Mouse (Mus musculus) limb, embryonic 12.5 days (tissue): ENCODE results near the gene Arl5a. TPM values are rescaled to one million over a fixed set of nuclear protein-coding genes. Genes with fewer than 3 reads are reported as not detected.
A peak's percentile ranks its signal among the peaks of the same experiment; 100 is the strongest.

ENCODE experiments used
- ATAC-seq: fragments of 200-750 bp; cut with Nextera tagmentation; 2 replicates; pipeline ENCODE4 v1.8.0; 2017; ENCODE audit warnings: low read depth, moderate TSS enrichment; ENCODE audit not compliant: insufficient number of reproducible peaks, insufficient read depth, low FRiP score, low TSS enrichment
- H3K27ac ChIP-seq: fragments of 300-500 bp; sonication (generic); 2 replicates; pipeline ENCODE4 v1.5.1; 2016; ENCODE audit warnings: mild to moderate bottlenecking, moderate library complexity
- H3K27me3 ChIP-seq: fragments of 300-500 bp; sonication (generic); 2 replicates; pipeline ENCODE4 v1.6.1; 2016; ENCODE audit warnings: mild to moderate bottlenecking, moderate library complexity
- H3K36me3 ChIP-seq: fragments of 300-500 bp; sonication (generic); 2 replicates; pipeline ENCODE4 v1.6.1; 2016; ENCODE audit warnings: mild to moderate bottlenecking, moderate library complexity
- H3K4me1 ChIP-seq: fragments of 300-500 bp; sonication (generic); replicated peaks from 2 replicates; pipeline ENCODE4 v1.6.1; 2016
- H3K4me2 ChIP-seq: fragments of 300-500 bp; sonication (generic); 2 replicates; pipeline ENCODE4 v1.6.1; 2016; ENCODE audit warnings: mild to moderate bottlenecking, moderate library complexity
- H3K4me3 ChIP-seq: fragments of 300-500 bp; sonication (generic); replicated peaks from 2 replicates; pipeline ENCODE4 v1.5.1; 2016; ENCODE audit warnings: mild to moderate bottlenecking
- H3K9ac ChIP-seq: fragments of 300-500 bp; sonication (generic); replicated peaks from 2 replicates; pipeline ENCODE4 v1.6.1; 2016; ENCODE audit warnings: mild to moderate bottlenecking, moderate library complexity
- H3K9me3 ChIP-seq: fragments of 300-500 bp; sonication (generic); 2 replicates; pipeline ENCODE4 v1.6.1; 2016; ENCODE audit warnings: mild to moderate bottlenecking, moderate library complexity
- WGBS: fragments of 180-500 bp; shearing (Covaris S2); methylation state at CpG from one replicate; pipeline ENCODE4 v1.1.7; 2016; 5-methylcytosine and 5-hydroxymethylcytosine counted together
- polyA plus RNA-seq: library from polyadenylated mRNA; unstranded; fragments of >200 nt; fragmentation: Nextera tagmentation; extraction: Ambion mirVana; gene quantifications from 2 replicates; pipeline ENCODE4 v1.2.1, GENCODE M21; 2016

The Arl5a gene
- 62.9 and 71.7 TPM in 2 replicates for polyA plus RNA-seq

DNA sequence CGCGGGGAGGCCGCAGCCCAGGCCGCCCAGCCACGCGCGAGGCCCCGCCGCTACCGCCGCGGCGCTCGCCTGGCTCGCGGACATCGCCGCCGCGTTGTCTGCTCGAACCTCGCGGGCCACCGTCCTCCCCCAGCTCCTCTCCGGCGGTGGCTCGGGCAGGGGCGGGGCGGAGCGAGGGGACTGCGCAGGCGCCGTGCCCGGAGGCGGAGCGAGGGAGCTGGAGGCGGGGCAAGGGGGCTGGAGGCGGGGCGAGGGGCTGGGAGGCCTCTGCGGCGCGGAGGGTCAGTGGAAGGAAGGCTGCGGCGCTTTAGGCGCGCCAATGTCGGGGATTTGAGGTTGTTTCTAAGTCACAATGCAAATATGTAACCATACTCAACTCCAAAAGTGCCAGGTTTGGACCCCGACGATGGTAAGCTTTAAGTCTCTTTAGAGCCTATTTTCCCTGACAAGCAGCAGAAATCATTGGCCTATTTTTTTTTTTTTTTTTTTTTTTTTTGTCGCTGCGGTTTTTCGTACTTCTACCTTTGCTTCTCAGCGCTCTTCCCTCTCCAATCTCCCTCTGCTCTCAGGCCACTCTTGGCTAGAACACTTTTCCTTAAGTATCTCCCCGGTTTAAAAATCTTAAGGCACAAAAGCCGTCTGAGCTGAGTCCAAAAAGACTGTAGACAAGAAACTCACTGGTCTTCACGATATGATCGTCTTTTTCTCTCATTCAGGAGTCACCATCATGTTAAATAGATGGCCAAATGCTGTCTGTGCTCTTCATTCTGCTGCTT lies at the start of gene Arl5a:
Arl5a (minus strand) TSS at position 155 of the 776 bp plus-strand sequence.
- Histone ChIP-seq H3K4me2 (peak within 1 kb of the TSS; percentile 68), H3K9me3 (no peaks in the 10 kb centered on the region), H3K36me3 (no peaks in the 10 kb centered on the region), H3K9ac (peak within 1 kb of the TSS; percentile 96), H3K4me3 (peak within 1 kb of the TSS; percentile 94), H3K4me1 (peaks cover 23% of the 10 kb centered on the region), H3K27ac (peak within 1 kb of the TSS; percentile 93), H3K27me3 (no peaks in the 10 kb centered on the region)
- peak; percentile 89 for ATAC-seq
- WGBS = under 1% methylated on average over 57 of the region's 57 CpGs

DNA sequence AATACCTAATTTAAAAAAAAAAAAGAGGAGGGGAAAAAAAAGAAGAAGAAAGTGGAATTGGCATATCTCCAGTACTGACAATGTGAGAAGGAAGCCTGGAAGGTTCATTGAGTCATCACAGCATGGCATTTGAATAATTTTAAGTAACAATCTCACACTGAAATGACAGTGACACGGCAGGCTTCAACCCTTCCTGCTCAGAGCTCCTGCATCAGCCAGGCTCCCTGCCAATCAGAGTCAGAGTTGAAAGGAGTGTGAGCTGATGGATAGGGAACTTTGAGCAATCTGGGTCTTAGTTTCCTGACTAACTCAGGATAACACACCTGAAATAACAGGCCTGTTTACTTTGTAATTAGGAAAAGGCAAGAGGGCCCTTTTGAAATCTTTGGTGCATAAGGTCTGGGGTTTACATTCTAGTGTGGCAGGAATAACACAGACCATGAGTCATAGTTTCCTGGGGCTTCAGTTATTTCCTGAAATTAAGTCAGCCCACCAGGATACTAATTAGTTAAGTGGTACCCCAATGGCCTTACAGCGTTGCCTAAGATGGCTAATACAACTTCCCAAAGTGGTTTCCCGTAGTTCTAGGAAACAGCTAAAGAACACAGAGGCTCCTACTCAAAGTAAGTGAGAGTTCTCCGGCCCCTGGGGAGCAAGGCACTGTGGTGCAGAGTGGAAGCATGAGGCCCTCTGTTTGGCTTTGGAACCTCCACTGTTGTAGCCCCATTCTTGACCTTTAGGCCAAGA lies 47.0 kb upstream of the Arl5a start:
- Histone ChIP-seq H3K9ac (no peak overlapping the region), H3K27ac (peak overlapping the region; percentile 41), H3K27me3 (0 out of 2 replicates have a peak, but pooled peaks cover 7% of the 10 kb centered on the region), H3K4me3 (no peak overlapping the region), H3K9me3 (no peaks in the 10 kb centered on the region), H3K4me1 (peaks cover 11% of the 10 kb centered on the region; the same call in 1 of the 2 replicates), H3K36me3 (no peaks in the 10 kb centered on the region), H3K4me2 (no peak overlapping the region)
- ATAC-seq = peak; percentile 87
- WGBS = 15% methylated on average over 4 of the region's 4 CpGs

DNA sequence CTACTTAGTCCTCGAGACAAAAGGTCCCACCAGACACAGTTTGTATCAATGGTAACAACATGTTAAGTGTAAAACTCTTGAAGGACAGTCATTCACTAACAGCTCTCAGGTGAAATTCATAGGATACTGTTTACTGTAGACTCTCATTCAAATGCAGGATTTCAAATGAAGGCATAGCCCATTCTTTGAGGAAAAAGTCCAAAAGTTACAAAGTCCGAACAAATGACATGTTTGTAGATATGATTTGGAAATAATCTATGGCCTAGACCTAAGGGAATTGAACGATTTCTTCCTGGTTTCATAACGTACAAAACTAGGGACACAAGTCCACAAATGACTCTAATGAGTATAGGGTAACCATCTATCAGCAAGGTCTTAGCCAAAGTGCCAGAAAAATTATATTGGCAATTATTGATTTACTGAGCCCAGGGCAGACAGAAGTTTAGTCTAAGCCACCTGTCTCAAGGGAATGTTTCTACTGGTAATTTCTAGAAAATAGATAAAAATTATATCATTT lies 45.4 kb upstream of the Arl5a start:
- no peak for ATAC-seq
- Histone ChIP-seq H3K27ac (no peak overlapping the region), H3K9me3 (no peaks in the 10 kb centered on the region), H3K27me3 (0 out of 2 replicates have a peak, but pooled peaks cover 7% of the 10 kb centered on the region), H3K4me3 (no peak overlapping the region), H3K36me3 (no peaks in the 10 kb centered on the region), H3K4me2 (no peak overlapping the region), H3K4me1 (peaks cover 11% of the 10 kb centered on the region; the same call in 1 of the 2 replicates), H3K9ac (no peak overlapping the region)
- 86% methylated on average over 4 of the region's 4 CpGs for WGBS

DNA sequence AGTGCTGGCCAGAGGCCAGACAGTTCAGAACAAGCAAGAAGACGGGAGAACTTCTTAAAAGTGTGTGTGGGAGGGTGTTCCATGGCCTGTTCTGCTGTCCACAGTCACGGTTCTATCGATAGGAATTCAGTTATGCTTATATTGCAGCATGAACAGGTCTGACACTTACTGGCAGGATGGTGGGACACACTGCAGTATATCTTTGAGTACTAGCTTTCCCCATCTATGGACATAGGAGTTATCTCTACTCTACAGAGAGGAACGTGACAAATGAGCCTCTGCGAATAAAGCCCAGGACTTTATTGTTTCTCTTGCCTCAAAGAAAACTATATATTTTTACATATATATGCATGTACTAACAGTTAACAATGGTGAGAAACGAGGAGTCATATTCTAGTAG lies 42.9 kb upstream of the Arl5a start:
- no peak overlapping the region for H3K27ac ChIP-seq
- no peaks in the 10 kb centered on the region for H3K9me3 ChIP-seq
- no peak overlapping the region for H3K4me3 ChIP-seq
- no peaks in the 10 kb centered on the region for H3K36me3 ChIP-seq
- no peak overlapping the region for H3K9ac ChIP-seq
- peaks cover 11% of the 10 kb centered on the region; the same call in 1 of the 2 replicates for H3K4me1 ChIP-seq
- no peak overlapping the region for H3K4me2 ChIP-seq
- no peaks in the 10 kb centered on the region for H3K27me3 ChIP-seq
- no peak for ATAC-seq
- WGBS = 83% methylated on average over 6 of the region's 6 CpGs

DNA sequence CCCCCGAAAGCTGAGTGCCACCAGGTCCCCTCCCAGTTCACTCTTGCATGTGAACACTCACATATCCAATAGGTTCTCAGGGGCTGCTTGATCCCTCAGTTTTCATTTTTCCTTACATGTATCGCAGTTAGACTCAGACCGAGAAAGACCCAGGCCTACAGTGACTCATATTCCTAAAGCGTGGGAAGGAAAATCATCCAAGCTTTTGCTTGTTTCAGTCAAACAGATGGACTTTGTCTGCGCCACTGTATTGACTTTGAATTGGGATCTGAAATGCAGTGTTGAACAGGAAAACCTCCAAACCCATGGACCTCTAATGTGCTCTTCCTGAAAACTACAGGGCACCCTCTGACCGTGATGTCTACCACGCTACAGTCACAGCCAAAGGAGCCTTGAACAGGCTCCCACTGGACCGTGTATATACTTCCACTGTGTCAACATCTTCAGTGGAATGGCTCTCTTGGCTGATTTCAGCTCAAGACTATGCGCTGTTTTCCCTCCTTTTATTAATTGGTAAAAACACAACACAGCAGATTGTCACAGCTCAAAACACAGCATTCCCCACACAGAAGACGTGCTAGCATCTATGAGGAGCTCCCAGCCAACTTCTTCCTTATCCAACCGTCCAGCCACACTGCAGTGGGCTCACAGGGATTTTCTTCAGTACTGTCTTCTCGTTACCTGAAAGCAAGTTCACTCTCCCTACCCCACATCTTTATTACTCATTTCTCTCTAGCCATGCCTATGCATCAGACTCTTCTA lies 36.7 kb upstream of the Arl5a start:
- Histone ChIP-seq H3K9ac (no peak overlapping the region), H3K36me3 (no peaks in the 10 kb centered on the region), H3K27me3 (no peaks in the 10 kb centered on the region), H3K4me1 (no peaks in the 10 kb centered on the region), H3K27ac (no peak overlapping the region), H3K4me2 (no peak overlapping the region), H3K4me3 (no peak overlapping the region), H3K9me3 (no peaks in the 10 kb centered on the region)
- 91% methylated on average over 12 of the region's 12 CpGs for WGBS
- no peak for ATAC-seq

DNA sequence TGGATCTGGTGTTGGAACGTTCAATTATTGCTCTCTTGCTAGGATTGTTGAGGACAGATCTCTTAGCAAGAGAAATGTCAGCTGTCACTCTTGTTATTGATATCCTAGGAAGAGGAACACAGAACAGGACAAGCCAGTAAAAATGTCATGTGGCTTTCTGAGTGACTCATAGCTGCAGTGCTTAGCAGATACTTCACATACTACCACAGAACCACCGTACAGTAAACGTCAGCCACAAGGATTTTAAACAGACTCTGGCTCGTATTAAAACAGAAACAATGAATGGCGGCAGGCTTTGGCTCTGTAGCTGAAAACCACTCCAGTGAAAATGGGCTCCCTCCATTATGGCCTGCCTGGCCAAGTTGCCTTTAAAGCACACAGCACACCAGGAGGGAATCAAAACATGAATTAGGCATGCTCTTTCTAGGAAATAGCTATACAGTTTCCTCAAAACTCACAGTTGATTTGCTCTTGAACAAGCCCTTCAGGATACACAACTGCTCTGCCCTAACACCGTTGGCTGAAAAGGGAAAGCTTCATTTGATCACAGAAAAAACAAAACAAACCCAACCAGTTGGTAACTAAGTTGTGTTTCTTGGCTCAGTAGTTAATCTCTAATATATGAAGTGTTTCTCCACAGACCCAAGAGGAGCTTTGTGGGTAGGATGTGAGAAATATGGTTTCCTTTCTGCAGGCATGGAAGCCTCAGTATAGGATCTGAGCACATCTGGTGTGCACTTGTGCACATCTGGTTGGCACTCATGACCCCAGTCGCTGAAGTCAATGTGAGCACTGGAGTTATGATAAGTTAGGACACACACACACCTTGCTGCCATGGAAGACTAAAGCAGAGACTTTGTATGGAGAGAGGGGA lies 31.1 kb upstream of the Arl5a start:
- no peaks in the 10 kb centered on the region for H3K27me3 ChIP-seq
- no peaks in the 10 kb centered on the region for H3K9me3 ChIP-seq
- H3K36me3 ChIP-seq = no peaks in the 10 kb centered on the region
- peak overlapping the region; percentile 23; the same call in 1 of the 2 replicates for H3K27ac ChIP-seq
- 55% methylated on average over 7 of the region's 7 CpGs for WGBS
- no peak overlapping the region for H3K4me3 ChIP-seq
- H3K4me1 ChIP-seq = peaks cover 10% of the 10 kb centered on the region
- no peak for ATAC-seq
- no peak overlapping the region for H3K9ac ChIP-seq
- no peak overlapping the region for H3K4me2 ChIP-seq

DNA sequence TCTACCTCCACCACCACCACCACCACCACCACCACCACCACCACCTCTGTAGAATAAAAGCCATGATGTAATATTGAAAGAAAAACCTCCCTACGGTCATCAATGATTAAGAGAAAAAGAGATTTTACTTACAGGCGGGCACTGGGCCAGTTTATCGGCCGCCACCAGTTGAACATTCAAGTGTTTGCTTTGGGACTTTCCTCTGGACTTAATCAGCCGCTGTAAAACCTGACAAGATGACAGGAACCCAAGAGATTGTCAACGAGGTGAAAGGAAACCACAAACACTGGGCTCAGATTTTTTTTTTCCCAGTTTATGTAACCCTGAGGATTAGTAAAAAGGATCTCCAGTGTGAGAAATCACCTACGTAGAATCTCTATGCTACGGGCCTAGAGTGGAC lies 25.1 kb upstream of the Arl5a start:
- H3K36me3 ChIP-seq = no peaks in the 10 kb centered on the region
- no peaks in the 10 kb centered on the region for H3K9me3 ChIP-seq
- H3K4me1 ChIP-seq = no peaks in the 10 kb centered on the region
- no peaks in the 10 kb centered on the region for H3K27me3 ChIP-seq
- ATAC-seq = no peak
- no peak overlapping the region for H3K27ac ChIP-seq
- H3K4me2 ChIP-seq = no peak overlapping the region
- H3K9ac ChIP-seq = no peak overlapping the region
- H3K4me3 ChIP-seq = no peak overlapping the region
- 80% methylated on average over 8 of the region's 8 CpGs for WGBS

DNA sequence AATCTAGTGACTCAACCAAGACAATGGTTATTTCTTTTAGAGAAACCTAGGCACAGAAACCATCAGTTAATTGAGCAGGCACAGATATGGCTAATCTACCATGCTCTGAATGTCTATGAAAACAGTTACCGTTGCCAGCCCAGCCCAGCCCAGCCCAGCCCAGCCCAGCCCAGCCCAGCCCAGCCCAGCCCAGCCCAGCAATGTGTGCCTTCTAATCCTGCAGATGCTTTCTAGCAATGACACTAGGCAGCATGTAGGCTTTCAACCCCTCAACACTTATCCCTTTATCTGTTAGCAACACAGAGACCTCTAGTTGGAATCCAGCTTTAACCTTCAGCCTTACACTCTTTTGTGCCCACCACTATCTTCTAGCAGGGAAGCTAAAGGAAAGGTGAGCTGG lies 24.2 kb upstream of the Arl5a start:
- H3K4me2 ChIP-seq = no peak overlapping the region
- H3K36me3 ChIP-seq = no peaks in the 10 kb centered on the region
- H3K4me3 ChIP-seq = no peak overlapping the region
- H3K9me3 ChIP-seq = no peaks in the 10 kb centered on the region
- no peaks in the 10 kb centered on the region for H3K27me3 ChIP-seq
- no peaks in the 10 kb centered on the region for H3K4me1 ChIP-seq
- no peak overlapping the region for H3K9ac ChIP-seq
- no peak for ATAC-seq
- H3K27ac ChIP-seq = no peak overlapping the region
- 85% methylated on average over 1 of the region's 1 CpGs for WGBS

DNA sequence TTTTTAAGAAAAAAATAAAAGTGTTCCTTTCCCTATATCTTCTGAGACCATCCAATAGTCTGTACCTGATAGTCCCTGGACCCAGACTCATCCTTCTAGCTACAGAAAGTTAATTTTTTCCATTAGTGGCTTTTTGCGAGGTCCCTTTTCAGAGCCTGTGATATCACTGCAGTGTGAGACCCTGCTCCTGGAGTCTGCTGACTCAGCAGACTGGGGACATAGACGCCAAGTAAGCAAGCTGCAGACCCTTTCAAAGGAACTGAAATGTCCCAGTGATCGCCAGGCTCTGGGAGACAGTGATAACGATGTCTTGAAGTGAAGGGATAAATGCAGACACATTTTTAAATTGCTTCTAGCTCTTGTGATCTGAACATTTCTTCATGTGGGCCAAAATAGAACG lies 21.9 kb upstream of the Arl5a start:
- WGBS = 67% methylated on average over 5 of the region's 5 CpGs

DNA sequence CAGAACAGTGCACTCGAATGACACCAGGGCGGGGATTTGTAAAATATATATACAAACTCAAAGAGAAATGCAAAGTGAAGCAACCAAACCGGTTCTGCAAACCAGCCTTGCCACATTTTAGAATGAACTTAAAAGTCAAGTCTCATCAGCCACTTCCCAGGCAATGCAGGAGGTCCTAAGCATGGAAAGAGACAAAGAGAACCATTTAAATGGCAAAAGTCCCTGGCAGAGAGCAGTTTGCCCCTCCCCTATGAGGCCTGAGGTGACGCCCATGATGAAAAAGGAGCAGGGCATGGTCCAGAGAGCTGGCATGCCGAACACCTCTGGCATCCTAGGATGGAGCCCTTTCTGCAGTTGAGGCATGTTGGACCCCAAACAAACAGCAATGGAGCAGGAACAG lies 17.4 kb upstream of the Arl5a start:
- Histone ChIP-seq H3K27ac (no peak overlapping the region), H3K4me2 (no peak overlapping the region), H3K9me3 (no peaks in the 10 kb centered on the region), H3K36me3 (no peaks in the 10 kb centered on the region), H3K4me3 (no peak overlapping the region), H3K27me3 (no peaks in the 10 kb centered on the region), H3K9ac (no peak overlapping the region), H3K4me1 (no peaks in the 10 kb centered on the region)
- 48% methylated on average over 5 of the region's 5 CpGs for WGBS
- no peak for ATAC-seq

More for the DNA sequence above, 21.9 kb upstream of the Arl5a start:
- H3K4me3 ChIP-seq = no peak overlapping the region
- H3K4me2 ChIP-seq = no peak overlapping the region
- ATAC-seq = no peak
- H3K36me3 ChIP-seq = no peaks in the 10 kb centered on the region
- no peaks in the 10 kb centered on the region for H3K4me1 ChIP-seq
- H3K27ac ChIP-seq = no peak overlapping the region
- no peaks in the 10 kb centered on the region for H3K27me3 ChIP-seq
- no peaks in the 10 kb centered on the region for H3K9me3 ChIP-seq
- H3K9ac ChIP-seq = no peak overlapping the region
